Mouse (Mus musculus) CH12.LX (cell line): ENCODE results near the gene Drg1. TPM values are rescaled to one million over a fixed set of nuclear protein-coding genes. Genes with fewer than 3 reads are reported as not detected.

Experiments
- DNase-seq: peaks from one replicate; pipeline ENCODE4 v3.0.0-alpha.2; 2013; ENCODE audit errors: extremely low read depth
- H3K27ac ChIP-seq: 2 replicates; pipeline ENCODE4 v1.5.1; 2012; ENCODE audit warnings: low read depth, mild to moderate bottlenecking, control low read depth, moderate library complexity; ENCODE audit not compliant: insufficient read depth
- H3K27me3 ChIP-seq: replicated peaks from 2 replicates; pipeline ENCODE3; 2012; ENCODE audit warnings: inconsistent platforms
- H3K36me3 ChIP-seq, 2 experiments: replicated peaks in 1 of 2; 2 replicates each; pipeline versions ENCODE3 to v1.6.1; 2012; ENCODE audit warnings: inconsistent platforms in 1 of 2, low read length in 1 of 2, mild to moderate bottlenecking in 1 of 2, mixed read lengths in 1 of 2, moderate library complexity in 1 of 2; ENCODE audit not compliant: control insufficient read depth in 1 of 2, insufficient read depth in 1 of 2
- H3K4me1 ChIP-seq, 2 experiments: 2 replicates each; pipeline ENCODE4 v1.6.1; 2012; ENCODE audit warnings: inconsistent platforms in 1 of 2, moderate library complexity in 1 of 2; ENCODE audit not compliant: insufficient read depth in 2 of 2, control insufficient read depth in 1 of 2
- H3K4me2 ChIP-seq: 2 replicates; pipeline ENCODE4 v1.6.1; 2012; ENCODE audit warnings: low read depth, mild to moderate bottlenecking, control low read depth; ENCODE audit not compliant: poor library complexity, insufficient read depth, severe bottlenecking
- H3K4me3 ChIP-seq, 3 experiments: fragments of 150-350 bp in 1 of 3; sonication (generic) in 1 of 3; replicated peaks in 1 of 3; 2 replicates each; pipeline versions ENCODE3 to v1.5.1; 2011 to 2012; ENCODE audit warnings: low read depth in 2 of 3, low read length in 2 of 3, mild to moderate bottlenecking in 2 of 3, moderate library complexity in 2 of 3, control low read depth in 1 of 3, improper control_type of control experiment in 1 of 3, inconsistent platforms in 1 of 3, mixed read lengths in 1 of 3; ENCODE audit not compliant: poor library complexity in 1 of 3
- H3K79me2 ChIP-seq: replicated peaks from 2 replicates; pipeline ENCODE4 v1.6.1; 2012; ENCODE audit warnings: mild to moderate bottlenecking, moderate library complexity; ENCODE audit not compliant: control insufficient read depth, poor library complexity, insufficient read depth, severe bottlenecking; ENCODE audit errors: extremely low read depth
- H3K9ac ChIP-seq: 2 replicates; pipeline ENCODE4 v1.6.1; 2012; ENCODE audit warnings: low read depth, mild to moderate bottlenecking, control low read depth, moderate library complexity; ENCODE audit not compliant: insufficient read depth
- H3K9me3 ChIP-seq: replicated peaks from 2 replicates; pipeline ENCODE3; 2012; ENCODE audit warnings: low read length, inconsistent platforms, mixed read lengths
- BHLHE40 ChIP-seq: IDR thresholded peaks from 2 replicates; pipeline ENCODE4 v1.6.1; 2011; ENCODE audit warnings: mild to moderate bottlenecking, low read depth, low read length, improper control_type of control experiment
- CTCF ChIP-seq, 2 experiments: IDR thresholded peaks in 1 of 2; conservative IDR thresholded peaks in 1 of 2; 2 replicates each; pipeline ENCODE4 v1.5.1; 2011 to 2012; ENCODE audit warnings: low read depth in 2 of 2, low read length in 2 of 2, improper control_type of control experiment in 1 of 2, inconsistent platforms in 1 of 2, mild to moderate bottlenecking in 1 of 2, moderate library complexity in 1 of 2
- HCFC1 ChIP-seq: IDR thresholded peaks from 2 replicates; pipeline ENCODE4 v1.6.1; 2012; ENCODE audit warnings: low read depth, mild to moderate bottlenecking, inconsistent platforms, low read length, improper control_type of control experiment
- IRF4 ChIP-seq: IDR thresholded peaks from 2 replicates; pipeline ENCODE4 v1.6.1; 2014; ENCODE audit warnings: low read depth, mild to moderate bottlenecking, inconsistent platforms, low read length, improper control_type of control experiment
- JUND ChIP-seq: conservative IDR thresholded peaks from 2 replicates; pipeline ENCODE4 v1.6.1; 2011; ENCODE audit warnings: low read depth, low read length, improper control_type of control experiment
- KAT2A ChIP-seq: IDR thresholded peaks from 2 replicates; pipeline ENCODE4 v1.6.1; 2012; ENCODE audit warnings: low read length, improper control_type of control experiment, inconsistent platforms; ENCODE audit not compliant: insufficient replicate concordance
- MAX ChIP-seq: IDR thresholded peaks from 2 replicates; pipeline ENCODE4 v1.6.1; 2011; ENCODE audit warnings: low read length, improper control_type of control experiment
- MAZ ChIP-seq: IDR thresholded peaks from 2 replicates; pipeline ENCODE4 v1.6.1; 2012; ENCODE audit warnings: low read depth, mild to moderate bottlenecking, inconsistent platforms, low read length, improper control_type of control experiment, moderate library complexity
- MEF2A ChIP-seq: IDR thresholded peaks from 2 replicates; pipeline ENCODE4 v1.6.1; 2014; ENCODE audit warnings: low read depth, mild to moderate bottlenecking, inconsistent platforms, low read length, improper control_type of control experiment, borderline replicate concordance
- MXI1 ChIP-seq: IDR thresholded peaks from 2 replicates; pipeline ENCODE4 v1.6.1; 2011; ENCODE audit warnings: mild to moderate bottlenecking, low read depth, low read length, improper control_type of control experiment
- MYC ChIP-seq: IDR thresholded peaks from 2 replicates; pipeline ENCODE4 v1.6.1; 2011; ENCODE audit warnings: low read depth, mild to moderate bottlenecking, improper control_type of control experiment, low read length
- NRF1 ChIP-seq: IDR thresholded peaks from 2 replicates; pipeline ENCODE4 v1.6.1; 2014; ENCODE audit warnings: low read depth, mild to moderate bottlenecking, inconsistent platforms, low read length, improper control_type of control experiment, moderate library complexity
- POLR2AphosphoS2 ChIP-seq: IDR thresholded peaks from 2 replicates; pipeline ENCODE4 v1.6.1; 2011; ENCODE audit warnings: low read depth, low read length, improper control_type of control experiment
- RCOR1 ChIP-seq: conservative IDR thresholded peaks from 2 replicates; pipeline ENCODE4 v1.6.1; 2012; ENCODE audit warnings: low read depth, mild to moderate bottlenecking, inconsistent platforms, low read length, improper control_type of control experiment
- SMC3 ChIP-seq: IDR thresholded peaks from 2 replicates; pipeline ENCODE4 v1.6.1; 2011; ENCODE audit warnings: low read depth, low read length, improper control_type of control experiment
- ZMIZ1 ChIP-seq: IDR thresholded peaks from 2 replicates; pipeline ENCODE4 v1.6.1; 2012; ENCODE audit warnings: low read depth, mild to moderate bottlenecking, inconsistent platforms, low read length, improper control_type of control experiment
- dilution Hi-C: fragments of 300-500 bp; cut with MboI; formaldehyde crosslinking; loops from 2 replicates; pipeline ENCODE4 v1.14.3; 2020; ENCODE audit warnings: low sequenced_read_pairs; ENCODE audit not compliant: extremely low pct_unique_long_range_greater_than_20kb, extremely low pct_ligation_motif_present
- in situ Hi-C: fragments of 300-500 bp; cut with MboI; formaldehyde crosslinking; loops from 3 replicates; pipeline ENCODE4 v1.14.3; 2019; ENCODE audit warnings: low sequenced_read_pairs, low pct_ligation_motif_present, low pct_unique_long_range_greater_than_20kb, mixed read lengths
- polyA plus RNA-seq: library from polyadenylated mRNA; unstranded; fragments of >175 nt; gene quantifications from 2 replicates; pipeline ENCODE4 v1.2.1, GENCODE M21; 2012; ENCODE audit warnings: low read depth; ENCODE audit not compliant: insufficient read length
- total RNA-seq, 2 experiments: library from RNA; depleted of rRNA; stranded (reverse); fragments of 300-350 nt in 1 of 2; fragments of >200 nt in 1 of 2; gene quantifications; 2 replicates each; pipeline ENCODE4 v1.2.3; 2012 to 2014

Gene Drg1
- total and polyA plus RNA-seq, 3 experiments = 158 to 480 (median 249) TPM

DNA sequence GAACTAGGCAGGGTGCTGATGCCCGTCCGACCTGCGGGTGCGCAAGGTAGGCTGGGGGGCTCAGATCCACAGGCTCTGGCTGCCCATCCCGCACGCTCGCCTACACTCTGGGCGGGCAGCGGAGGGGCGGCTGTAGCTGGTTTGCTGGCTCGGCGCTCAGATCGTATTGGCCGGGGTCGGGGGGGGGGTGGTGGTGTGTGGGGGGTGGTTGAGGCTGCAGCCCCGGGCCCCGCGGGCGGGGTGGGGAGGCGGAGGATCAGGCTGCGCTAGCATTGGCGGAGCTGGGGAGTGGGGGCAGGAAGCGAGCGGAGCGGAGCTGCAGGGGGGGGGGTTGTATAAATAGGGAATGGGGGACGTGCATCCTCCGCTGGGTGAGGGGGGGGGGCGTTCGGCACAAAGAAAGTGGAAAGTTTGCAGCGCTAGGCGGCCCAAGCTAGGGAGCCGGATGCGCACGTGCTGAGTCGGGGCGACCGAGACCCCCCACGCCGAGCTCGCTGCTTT lies 23.1 kb upstream of the Drg1 start:
- H3K4me1 ChIP-seq = peaks cover 5 to 41% of the 10 kb centered on the region in 2 experiments
- peak overlapping the region; percentile 73 to 84 (median 79) for H3K4me3 ChIP-seq
- dilution Hi-C loops = no loop called here
- no peaks in the 10 kb centered on the region for H3K27me3 ChIP-seq
- H3K36me3 ChIP-seq = peaks cover 11 to 16% of the 10 kb centered on the region in 2 experiments
- peak overlapping the region; percentile 73; the same call in 1 of the 2 replicates for H3K27ac ChIP-seq
- H3K79me2 ChIP-seq = peaks cover 31% of the 10 kb centered on the region
- in situ Hi-C loops = no loop called here
- H3K9me3 ChIP-seq = no peaks in the 10 kb centered on the region
- peak overlapping the region; percentile 84 for H3K9ac ChIP-seq
- TF ChIP-seq BHLHE40 (peak; percentile 86), POLR2AphosphoS2 (peak; percentile 7; the same call in 1 of the 2 replicates), JUND (no peak), NRF1 (0 out of 2 replicates have a peak, but pooled peaks have one; percentile 18)
- peak overlapping the region; percentile 17 for H3K4me2 ChIP-seq
- peak; percentile 50 for DNase-seq

GRCm38 (mm10) chr11:3288521-3289301 lies 22.5 kb upstream of the Drg1 start, which contains the start of gene Patz1:
Gene Patz1, plus strand, starts transcription at chr11:3288874.
- Histone ChIP-seq H3K4me2 (peak within 1 kb of the TSS; percentile 17), H3K9ac (peak within 1 kb of the TSS; percentile 84), H3K4me3 (peak within 1 kb of the TSS; percentile 73 to 84 (median 79)), H3K9me3 (peaks cover 5% of the 10 kb centered on the region), H3K27me3 (no peaks in the 10 kb centered on the region), H3K36me3 (peaks cover 4 to 10% of the 10 kb centered on the region in 2 experiments), H3K4me1 (peaks cover 5 to 34% of the 10 kb centered on the region in 2 experiments), H3K79me2 (peaks cover 31% of the 10 kb centered on the region), H3K27ac (peak within 1 kb of the TSS; percentile 73)
- TF ChIP-seq IRF4 = no peak
- no peak for TF ChIP-seq MXI1
- TF ChIP-seq RCOR1 = 0 out of 2 replicates have a peak, but pooled peaks have one; percentile 2
- 0 out of 2 replicates have a peak, but pooled peaks have one; percentile 11 for TF ChIP-seq MAX
- no peak for TF ChIP-seq SMC3
- DNase-seq = no peak
- in situ Hi-C loops (no loop called here), dilution Hi-C loops (no loop called here)

GRCm38 (mm10) chr11:3287921-3288320 lies 21.7 kb upstream of the Drg1 start:
- dilution Hi-C loops = no loop called here
- H3K79me2 ChIP-seq = peaks cover 28% of the 10 kb centered on the region
- peaks cover 13% of the 10 kb centered on the region for H3K9me3 ChIP-seq
- no peak for DNase-seq
- H3K27me3 ChIP-seq = no peaks in the 10 kb centered on the region
- H3K27ac ChIP-seq = no peak overlapping the region
- no peak for TF ChIP-seq ZMIZ1
- no peak for TF ChIP-seq CTCF (conservative IDR thresholded peaks at IDR 0.05 in 1 of 2, IDR thresholded peaks at IDR 0.05 in 1 of 2; ENCODE audit: low read depth in 2 of 2, low read length in 2 of 2)
- no peak for TF ChIP-seq MEF2A
- no peak for TF ChIP-seq MAZ
- no peak for TF ChIP-seq JUND
- TF ChIP-seq KAT2A = no peak
- no peak for TF ChIP-seq HCFC1
- no peak for TF ChIP-seq NRF1
- TF ChIP-seq MYC = no peak
- in situ Hi-C loops = no loop called here
- peaks cover 0 to 2% of the 10 kb centered on the region in 2 experiments for H3K36me3 ChIP-seq
- no peak overlapping the region for H3K9ac ChIP-seq
- H3K4me1 ChIP-seq = peaks cover 5 to 26% of the 10 kb centered on the region in 2 experiments
- H3K4me3 ChIP-seq = no peak overlapping the region
- H3K4me2 ChIP-seq = no peak overlapping the region
